Mouse (Mus musculus) common myeloid progenitor, adult 5-6 weeks (primary cell): ENCODE measurements around the gene D130043K22Rik. TPM values are rescaled to one million over a fixed set of nuclear protein-coding genes. Genes with fewer than 3 reads are reported as not detected.

Experiments
- ATAC-seq: replicated peaks from 2 replicates; pipeline ENCODE4 v1.8.0; 2016; ENCODE audit warnings: low read depth, mild to moderate bottlenecking, moderate TSS enrichment, inconsistent platforms; ENCODE audit not compliant: poor library complexity, severe bottlenecking
- total RNA-seq: library from RNA; stranded (forward); fragments of 200-1000, 187-1606 nt; gene quantifications from 2 replicates; pipeline ENCODE4 v1.2.3, GENCODE M21; 2017

D130043K22Rik gene
- total RNA-seq, 1 experiment from 2014 or later: not detected

DNA sequence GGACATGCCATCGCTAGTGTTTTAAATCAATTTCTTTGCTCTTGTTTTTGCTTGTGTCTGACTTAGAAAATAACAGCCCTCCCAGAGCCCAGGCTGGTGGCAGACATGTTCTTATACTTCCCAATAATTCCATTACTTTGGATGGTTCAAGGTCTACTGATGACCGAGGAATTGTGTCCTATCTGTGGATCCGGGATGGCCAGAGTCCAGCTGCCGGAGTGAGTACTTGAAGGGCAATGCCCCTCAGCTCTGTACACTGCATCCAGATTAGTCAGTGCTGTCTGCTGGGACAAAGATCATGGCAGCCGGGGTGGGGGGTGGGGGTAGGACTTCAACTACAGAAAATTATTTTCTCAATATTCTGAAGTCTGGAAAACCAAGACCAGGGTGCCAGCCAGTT lies 35.8 kb downstream of the D130043K22Rik start:
- ATAC-seq: no peak

DNA sequence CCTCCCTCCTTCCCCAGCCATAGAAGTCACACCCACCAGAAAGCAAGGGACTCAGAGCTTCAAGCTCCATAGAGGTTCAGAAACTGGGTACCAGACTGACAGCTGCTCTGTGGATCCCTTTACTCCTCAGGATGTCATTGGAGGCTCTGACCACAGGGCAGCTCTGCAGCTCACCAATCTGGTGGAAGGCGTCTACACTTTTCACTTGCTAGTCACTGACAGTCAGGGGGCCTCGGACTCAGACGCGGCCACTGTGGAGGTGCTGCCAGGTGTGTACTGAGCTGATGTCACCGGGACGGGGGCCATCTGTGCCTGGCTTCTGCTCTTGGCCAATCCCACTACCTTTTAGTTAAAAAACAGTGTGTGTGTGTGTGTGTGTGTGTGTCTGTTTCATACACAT lies 37.5 kb downstream of the D130043K22Rik start:
- no peak for ATAC-seq

- ATAC-seq: no peak
Observed at GRCm38 (mm10) chr13:24889554-24889953, 44.6 kb downstream of the D130043K22Rik start.

DNA sequence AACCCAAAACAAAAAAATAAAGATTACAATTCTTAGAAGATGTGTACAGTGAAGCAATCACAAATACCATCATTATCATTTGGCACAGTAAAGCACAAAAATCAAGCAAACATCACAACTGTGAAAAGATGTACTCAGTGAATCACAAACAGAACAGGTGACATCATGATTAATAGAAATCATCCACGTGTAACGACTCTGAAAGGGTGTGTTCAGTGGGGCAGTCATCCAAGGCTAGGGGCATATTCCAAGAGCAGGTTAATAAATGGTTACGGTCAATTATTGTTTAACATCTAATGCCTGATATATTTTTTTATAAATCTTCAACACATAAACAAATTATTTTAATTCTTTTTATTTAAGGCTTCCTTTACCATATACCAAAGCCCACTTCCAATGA lies 47.6 kb downstream of the D130043K22Rik start:
- no peak for ATAC-seq

GRCm38 (mm10) chr13:24893880-24894279 lies 48.9 kb downstream of the D130043K22Rik start:
- ATAC-seq: no peak

GRCm38 (mm10) chr13:24901916-24902315 lies 57.0 kb downstream of the D130043K22Rik start:
- ATAC-seq: no peak

DNA sequence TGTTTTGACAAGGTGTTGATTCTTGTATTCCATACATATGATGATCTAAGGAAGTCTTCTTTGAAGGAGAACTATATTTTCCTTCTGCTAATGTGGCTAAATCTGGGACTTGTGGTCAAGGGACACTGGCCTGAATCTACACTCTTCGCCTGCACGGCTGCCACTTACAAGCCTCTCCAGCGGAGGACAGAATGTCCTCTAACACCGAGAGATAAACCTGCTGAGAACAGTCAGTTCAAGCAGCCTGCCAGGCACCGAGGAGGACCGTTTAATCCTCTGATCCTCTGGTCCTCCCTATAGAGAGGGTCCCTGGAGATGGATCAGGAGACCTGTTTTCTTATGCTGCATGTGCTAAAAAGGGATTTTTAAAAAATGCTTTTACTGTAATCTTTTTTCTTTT lies 58.5 kb downstream of the D130043K22Rik start:
- no peak for ATAC-seq

- ATAC-seq: no peak
Observed at GRCm38 (mm10) chr13:24905422-24905821, 60.5 kb downstream of the D130043K22Rik start.

- no peak for ATAC-seq
Observed at GRCm38 (mm10) chr13:24906831-24907570, 62.1 kb downstream of the D130043K22Rik start.

- ATAC-seq: peak; percentile 45; the same call in 1 of the 2 replicates
Observed at GRCm38 (mm10) chr13:24909112-24909511, 64.2 kb downstream of the D130043K22Rik start.

GRCm38 (mm10) chr13:24913576-24913975 lies 68.6 kb downstream of the D130043K22Rik start:
- ATAC-seq: no peak

- no peak for ATAC-seq
Observed at GRCm38 (mm10) chr13:24914915-24915314, 70.0 kb downstream of the D130043K22Rik start.

DNA sequence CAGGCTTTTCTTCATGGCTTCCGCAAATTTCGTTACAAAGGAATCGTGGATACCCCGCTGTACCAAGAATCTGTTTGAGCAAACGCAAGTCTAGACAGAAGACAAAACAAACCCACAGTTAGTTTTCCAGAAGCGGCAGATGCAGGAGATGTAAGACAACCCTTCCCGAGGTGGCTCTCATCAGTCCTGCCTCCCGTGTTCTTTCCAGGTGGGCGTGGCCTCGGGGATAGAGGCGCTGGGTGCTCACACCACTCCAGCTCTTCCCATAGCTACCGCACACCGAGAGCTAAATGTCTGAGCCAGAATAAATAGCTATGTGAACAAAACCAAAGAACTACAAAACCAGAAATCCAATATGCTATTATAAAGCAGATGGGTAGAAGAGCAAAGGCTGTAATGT lies 70.9 kb downstream of the D130043K22Rik start:
- no peak for ATAC-seq

DNA sequence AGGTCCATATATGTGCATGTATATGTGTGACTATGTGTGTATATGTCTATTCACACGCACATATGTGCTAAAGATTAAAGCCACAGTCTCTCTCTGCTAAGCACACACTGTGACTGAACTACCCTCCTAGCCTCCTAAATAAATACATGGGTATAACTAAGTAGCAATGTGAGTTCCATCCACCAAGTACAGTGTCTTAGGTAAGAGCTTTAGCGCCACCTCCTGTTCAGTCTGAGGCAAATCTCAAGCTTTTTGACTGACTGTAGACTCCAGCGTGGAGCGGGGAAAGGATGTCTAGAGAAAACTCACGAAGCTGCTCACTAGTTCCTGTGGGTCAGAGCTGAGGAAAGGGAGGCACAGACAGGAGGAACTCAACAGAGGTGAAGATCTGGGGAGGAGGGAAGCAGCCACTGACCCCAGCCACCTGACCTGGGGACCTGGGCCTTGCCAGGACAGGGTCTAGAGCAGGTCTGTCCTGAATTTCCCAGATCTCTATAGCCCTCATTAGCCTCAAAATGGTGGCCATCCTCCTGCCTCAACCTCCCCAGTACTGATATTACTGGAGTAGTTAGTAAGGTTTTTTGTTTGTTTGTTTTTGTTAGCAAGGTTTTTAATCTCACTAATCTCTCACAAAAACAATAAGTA lies 75.5 kb downstream of the D130043K22Rik start:
- ATAC-seq: peak; percentile 95

DNA sequence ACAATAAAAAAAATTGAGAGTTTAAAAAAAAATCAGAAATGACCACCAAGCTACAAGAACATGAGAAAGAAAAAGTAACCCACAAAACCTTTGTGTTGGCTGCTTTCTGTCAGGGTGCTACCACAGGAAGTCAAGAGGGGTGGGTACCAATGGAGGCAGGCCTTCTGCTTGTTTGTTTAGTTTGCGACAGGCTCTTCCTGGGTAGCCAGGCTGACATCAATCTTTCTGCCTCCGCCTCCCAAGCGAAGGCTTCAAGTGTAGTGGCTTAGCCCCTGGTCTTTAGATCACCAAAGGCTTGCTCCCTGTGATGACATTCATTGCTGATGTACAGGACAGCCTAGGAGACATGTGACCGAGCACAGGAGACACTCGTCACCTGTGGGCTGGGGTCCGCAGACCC lies 76.3 kb downstream of the D130043K22Rik start:
- ATAC-seq: no peak

DNA sequence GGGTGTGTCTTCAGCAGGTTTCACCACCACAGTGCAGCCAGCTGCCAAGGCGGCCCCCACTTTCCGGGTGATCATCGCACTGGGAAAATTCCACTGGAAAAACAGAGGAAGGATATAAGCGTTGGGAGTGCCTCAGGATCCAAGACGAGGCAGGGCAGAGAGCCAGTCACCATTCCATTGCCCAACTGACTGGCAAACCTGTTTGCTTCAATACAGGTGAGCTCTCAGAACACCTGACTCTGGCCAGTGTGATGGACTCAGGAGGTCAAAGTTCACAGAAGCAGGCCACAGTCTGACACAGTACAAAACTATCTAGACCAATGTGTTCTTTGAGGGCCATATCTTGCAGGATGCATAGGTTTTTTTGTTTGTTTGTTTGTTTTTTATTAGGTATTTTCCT lies 79.1 kb downstream of the D130043K22Rik start:
- no peak for ATAC-seq

DNA sequence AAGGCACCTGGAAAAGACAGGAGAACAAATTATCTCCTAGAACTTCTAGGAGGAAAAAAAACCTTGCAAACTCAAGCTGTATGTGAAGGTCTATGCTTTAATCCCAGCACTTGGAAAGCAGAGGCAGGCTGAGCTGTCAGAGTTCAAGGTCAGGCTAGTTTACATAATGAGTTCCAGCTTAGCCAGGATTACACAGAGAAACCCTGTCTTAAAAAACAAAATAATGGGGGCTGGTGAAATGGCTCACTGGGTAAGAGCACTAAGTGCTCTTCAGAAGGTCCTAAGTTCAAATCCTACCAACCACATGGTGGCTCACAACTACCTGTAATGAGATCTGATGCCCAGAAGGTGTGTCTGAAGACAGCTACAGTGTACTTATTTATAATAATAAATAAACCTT lies 85.7 kb downstream of the D130043K22Rik start:
- ATAC-seq: no peak

DNA sequence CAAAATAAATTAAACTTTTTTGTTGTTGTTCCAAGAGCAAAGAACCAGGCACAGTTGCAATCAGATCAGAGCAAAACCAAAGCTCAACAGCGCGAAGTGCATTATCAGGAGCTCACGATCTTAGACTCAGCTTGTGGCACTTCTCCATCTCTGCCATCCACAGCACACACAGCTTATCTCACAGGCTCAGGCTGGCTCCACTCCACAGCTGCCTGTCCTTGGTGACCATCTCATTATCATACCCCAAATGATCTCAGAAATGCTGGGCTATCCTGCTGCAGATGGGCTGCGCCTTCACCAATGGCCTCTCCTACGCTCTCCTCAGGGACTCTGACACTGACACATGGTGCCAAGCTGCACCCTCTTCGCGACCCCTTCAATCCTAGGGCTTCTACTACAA lies 88.3 kb downstream of the D130043K22Rik start:
- peak; percentile 72 for ATAC-seq

GRCm38 (mm10) chr13:24936772-24937107 lies 91.8 kb downstream of the D130043K22Rik start:
- ATAC-seq: no peak

DNA sequence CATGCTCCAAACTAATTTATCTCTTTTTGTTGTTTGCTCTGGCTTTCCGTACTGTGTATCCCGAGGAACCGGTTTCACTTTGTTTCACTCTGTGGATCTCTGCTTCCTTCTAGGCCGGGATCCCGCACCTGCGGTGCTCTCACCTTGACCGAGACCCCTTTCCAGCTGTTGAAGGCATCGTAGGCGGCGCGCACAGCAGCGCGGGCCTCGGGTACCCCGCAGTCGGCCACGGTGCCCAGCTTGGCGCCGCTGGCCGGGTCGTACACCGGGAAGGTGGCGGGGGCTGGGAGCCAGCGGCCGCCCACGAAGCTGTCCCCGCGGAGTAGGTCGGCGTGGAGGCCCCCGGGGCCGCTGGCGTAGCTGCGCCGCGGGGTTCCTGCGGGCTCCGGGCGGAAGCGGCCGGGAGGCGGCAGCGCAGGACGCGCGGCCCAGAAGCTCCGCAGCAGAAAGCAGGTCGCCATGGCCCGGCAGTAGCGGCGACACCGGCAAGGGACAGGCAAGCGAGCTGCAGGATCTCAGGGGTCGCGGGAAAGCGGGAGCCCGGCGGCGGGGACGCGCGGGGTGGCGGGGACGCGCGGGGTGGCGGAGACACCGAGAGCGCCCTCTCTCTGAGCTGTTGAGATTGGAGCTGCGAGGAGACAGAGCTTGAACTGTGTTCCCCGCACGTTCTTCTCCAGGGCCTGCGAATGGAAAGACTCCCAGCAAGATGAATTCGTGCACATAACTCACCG lies 92.3 kb downstream of the D130043K22Rik start, which contains the start of gene Aldh5a1:
Aldh5a1 (minus strand) TSS at position 554 of the 731 bp plus-strand sequence.
- ATAC-seq: peak; percentile 49

GRCm38 (mm10) chr13:24937839-24938166 lies 92.9 kb downstream of the D130043K22Rik start:
- ATAC-seq: 0 out of 2 replicates have a peak, but pooled peaks have one; percentile 10
